Mouse (Mus musculus): ENCODE measurements at regions not wholly inside any gene's neighbourhood (a gene's known extent, or its start where the extent isn't known, plus 50 kb on each side); places are given as distances from the start of the nearest gene placed in this dataset.

- 85% methylated on average over 3 of the region's 3 CpGs for WGBS
- Histone ChIP-seq H3K27me3 (ENCODE audit: poor library complexity, severe bottlenecking) (no peaks in the 10 kb centered on the region), H3K4me3 (no peak overlapping the region), H3K9me3 (no peaks in the 10 kb centered on the region), H3K4me1 (peaks cover 29% of the 10 kb centered on the region), H3K27ac (no peak overlapping the region), H3K36me3 (replicated peaks) (no peaks in the 10 kb centered on the region)
- DNase-seq (ENCODE audit: extremely low spot score, low spot score) = no peak
Measured at GRCm38 (mm10) chr19:21140456-21140855, 131.6 kb upstream of the Zfand5 start.

- DNase-seq (ENCODE audit: extremely low spot score, low spot score) = no peak
- Histone ChIP-seq H3K4me1 (peaks cover 19% of the 10 kb centered on the region), H3K27ac (no peak overlapping the region)
Measured at GRCm38 (mm10) chr19:21138998-21139495, 133.0 kb upstream of the Zfand5 start.

GRCm38 (mm10) chr19:21136756-21137155, 135.3 kb upstream of the Zfand5 start:
- no peaks in the 10 kb centered on the region for H3K9me3 ChIP-seq
- no peaks in the 10 kb centered on the region for H3K27me3 ChIP-seq (ENCODE audit: poor library complexity, severe bottlenecking)
- peaks cover 12% of the 10 kb centered on the region for H3K4me1 ChIP-seq
- 84% methylated on average over 1 of the region's 1 CpGs for WGBS
- DNase-seq (ENCODE audit: extremely low spot score, low spot score) = no peak
- H3K27ac ChIP-seq = no peak overlapping the region
- no peaks in the 10 kb centered on the region for H3K36me3 ChIP-seq (replicated peaks)
- H3K4me3 ChIP-seq = no peak overlapping the region

More at GRCm38 (mm10) chr19:21138998-21139495, 133.0 kb upstream of the Zfand5 start:
- Histone ChIP-seq H3K9me3 (no peaks in the 10 kb centered on the region), H3K36me3 (replicated peaks) (no peaks in the 10 kb centered on the region), H3K4me3 (no peak overlapping the region), H3K27me3 (ENCODE audit: poor library complexity, severe bottlenecking) (no peaks in the 10 kb centered on the region)
- WGBS = 88% methylated on average over 8 of the region's 8 CpGs

- no peaks in the 10 kb centered on the region for H3K36me3 ChIP-seq (replicated peaks)
- DNase-seq (ENCODE audit: extremely low spot score, low spot score) = no peak
- no peak overlapping the region for H3K27ac ChIP-seq
- H3K4me3 ChIP-seq = no peak overlapping the region
- H3K27me3 ChIP-seq (ENCODE audit: poor library complexity, severe bottlenecking) = no peaks in the 10 kb centered on the region
- 62% methylated on average over 5 of the region's 5 CpGs for WGBS
- no peaks in the 10 kb centered on the region for H3K9me3 ChIP-seq
- H3K4me1 ChIP-seq = peaks cover 12% of the 10 kb centered on the region
Measured at GRCm38 (mm10) chr19:21135998-21136380, 136.1 kb upstream of the Zfand5 start.

GRCm38 (mm10) chr19:21135297-21135997, 136.6 kb upstream of the Zfand5 start:
- DNase-seq (ENCODE audit: extremely low spot score, low spot score) = no peak
- WGBS = 60% methylated on average over 6 of the region's 6 CpGs
- H3K4me3 ChIP-seq = no peak overlapping the region
- peaks cover 12% of the 10 kb centered on the region for H3K4me1 ChIP-seq
- no peaks in the 10 kb centered on the region for H3K27me3 ChIP-seq (ENCODE audit: poor library complexity, severe bottlenecking)
- H3K9me3 ChIP-seq = no peaks in the 10 kb centered on the region
- H3K36me3 ChIP-seq (replicated peaks) = no peaks in the 10 kb centered on the region
- no peak overlapping the region for H3K27ac ChIP-seq

- Histone ChIP-seq H3K4me3 (no peak overlapping the region), H3K27ac (no peak overlapping the region), H3K4me1 (no peaks in the 10 kb centered on the region; the same call in 1 of the 2 replicates), H3K27me3 (ENCODE audit: poor library complexity, severe bottlenecking) (no peaks in the 10 kb centered on the region), H3K9me3 (no peaks in the 10 kb centered on the region), H3K36me3 (replicated peaks) (no peaks in the 10 kb centered on the region)
- no peak for DNase-seq (ENCODE audit: extremely low spot score, low spot score)
- 91% methylated on average over 5 of the region's 5 CpGs for WGBS
Measured at GRCm38 (mm10) chr19:21129653-21130052, 142.4 kb upstream of the Zfand5 start.

DNA sequence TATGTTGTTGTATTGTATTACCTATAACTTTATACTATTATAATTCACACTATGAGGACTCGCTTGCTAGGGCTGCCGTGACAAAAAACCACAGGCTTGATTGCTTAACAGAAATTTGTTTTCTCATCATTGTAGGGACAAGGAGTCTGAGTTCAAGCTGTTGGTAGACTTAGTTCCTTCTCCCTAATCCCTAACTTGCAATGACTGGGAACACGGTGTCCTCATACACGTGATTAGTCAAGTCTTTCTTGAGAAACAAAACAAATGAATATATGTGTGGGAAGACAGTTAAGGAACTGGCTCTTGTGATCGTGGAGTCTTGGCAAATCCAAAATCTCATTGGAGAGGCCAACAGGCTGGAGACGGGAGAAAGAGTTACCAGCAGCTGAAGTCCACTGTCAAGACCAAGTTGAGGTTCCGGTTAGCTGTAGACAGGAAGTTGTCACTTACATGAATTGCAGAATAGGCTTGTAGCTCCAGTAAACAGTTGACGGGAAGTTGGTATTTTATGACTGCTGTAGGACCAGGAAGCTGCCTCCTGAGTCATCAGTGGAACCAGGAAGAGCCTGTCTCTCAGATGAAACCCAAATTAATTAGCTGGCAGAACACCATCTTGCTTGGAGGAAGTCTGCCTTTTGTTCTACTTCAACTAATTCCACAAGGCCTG, 144.9 kb upstream of the Zfand5 start:
- H3K4me1 ChIP-seq = no peaks in the 10 kb centered on the region; the same call in 1 of the 2 replicates
- WGBS = 90% methylated on average over 8 of the region's 8 CpGs
- no peak overlapping the region for H3K4me3 ChIP-seq
- no peaks in the 10 kb centered on the region for H3K27me3 ChIP-seq (ENCODE audit: poor library complexity, severe bottlenecking)
- DNase-seq (ENCODE audit: extremely low spot score, low spot score) = no peak
- no peaks in the 10 kb centered on the region for H3K9me3 ChIP-seq
- H3K27ac ChIP-seq = no peak overlapping the region
- no peaks in the 10 kb centered on the region for H3K36me3 ChIP-seq (replicated peaks)

- Histone ChIP-seq H3K27me3 (ENCODE audit: poor library complexity, severe bottlenecking) (no peaks in the 10 kb centered on the region), H3K4me1 (no peaks in the 10 kb centered on the region; the same call in 1 of the 2 replicates), H3K4me3 (no peak overlapping the region), H3K27ac (no peak overlapping the region), H3K9me3 (no peaks in the 10 kb centered on the region), H3K36me3 (replicated peaks) (no peaks in the 10 kb centered on the region)
- DNase-seq (ENCODE audit: extremely low spot score, low spot score) = no peak
- 91% methylated on average over 2 of the region's 2 CpGs for WGBS
Measured at GRCm38 (mm10) chr19:21126670-21127069, 145.4 kb upstream of the Zfand5 start.

GRCm38 (mm10) chr19:21119477-21119876, 152.6 kb upstream of the Zfand5 start:
- H3K4me1 ChIP-seq = no peaks in the 10 kb centered on the region

DNA sequence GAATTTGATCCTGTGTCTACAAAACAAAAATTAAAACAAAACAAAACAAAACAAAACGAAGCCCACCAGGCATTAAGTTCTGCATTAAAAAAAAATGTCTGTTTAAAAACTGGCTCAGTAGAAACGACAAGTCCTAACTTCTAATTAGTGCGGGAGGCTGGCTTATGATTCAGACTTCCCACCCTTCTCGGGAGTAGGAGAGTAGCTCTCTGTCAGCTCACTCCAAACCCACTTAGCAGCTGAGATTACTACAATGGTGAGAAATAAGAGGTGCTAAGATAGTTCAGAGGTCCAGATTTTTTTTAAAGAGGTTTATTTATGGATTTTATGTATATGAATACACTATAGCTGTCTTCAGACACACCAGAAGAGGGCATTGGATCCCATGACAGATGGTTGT, 153.3 kb upstream of the Zfand5 start:
- H3K27ac ChIP-seq = no peak overlapping the region
- DNase-seq (ENCODE audit: extremely low spot score, low spot score) = no peak
- H3K36me3 ChIP-seq (replicated peaks) = no peaks in the 10 kb centered on the region
- no peaks in the 10 kb centered on the region for H3K4me1 ChIP-seq
- 89% methylated on average over 4 of the region's 4 CpGs for WGBS
- H3K4me3 ChIP-seq = no peak overlapping the region
- H3K27me3 ChIP-seq (ENCODE audit: poor library complexity, severe bottlenecking) = no peaks in the 10 kb centered on the region
- no peaks in the 10 kb centered on the region for H3K9me3 ChIP-seq

More at GRCm38 (mm10) chr19:21119477-21119876, 152.6 kb upstream of the Zfand5 start:
- Histone ChIP-seq H3K27ac (no peak overlapping the region), H3K27me3 (ENCODE audit: poor library complexity, severe bottlenecking) (no peaks in the 10 kb centered on the region), H3K4me3 (no peak overlapping the region), H3K36me3 (replicated peaks) (no peaks in the 10 kb centered on the region), H3K9me3 (no peaks in the 10 kb centered on the region)
- 87% methylated on average over 6 of the region's 6 CpGs for WGBS
- DNase-seq (ENCODE audit: extremely low spot score, low spot score) = no peak

GRCm38 (mm10) chr19:21115693-21116092, 156.4 kb upstream of the Zfand5 start:
- H3K4me1 ChIP-seq = no peaks in the 10 kb centered on the region
- no peak for DNase-seq (ENCODE audit: extremely low spot score, low spot score)
- no peaks in the 10 kb centered on the region for H3K27me3 ChIP-seq (ENCODE audit: poor library complexity, severe bottlenecking)
- H3K9me3 ChIP-seq = no peaks in the 10 kb centered on the region
- no peak overlapping the region for H3K4me3 ChIP-seq
- 92% methylated on average over 2 of the region's 2 CpGs for WGBS
- no peak overlapping the region for H3K27ac ChIP-seq
- H3K36me3 ChIP-seq (replicated peaks) = no peaks in the 10 kb centered on the region

GRCm38 (mm10) chr19:21111836-21112235, 157.8 kb upstream of the Tmc1 start:
- H3K9me3 ChIP-seq = no peaks in the 10 kb centered on the region
- H3K4me1 ChIP-seq = no peaks in the 10 kb centered on the region
- H3K36me3 ChIP-seq (replicated peaks) = no peaks in the 10 kb centered on the region
- no peak overlapping the region for H3K27ac ChIP-seq
- 87% methylated on average over 5 of the region's 5 CpGs for WGBS
- DNase-seq (ENCODE audit: extremely low spot score, low spot score) = no peak
- H3K4me3 ChIP-seq = no peak overlapping the region
- no peaks in the 10 kb centered on the region for H3K27me3 ChIP-seq (ENCODE audit: poor library complexity, severe bottlenecking)

DNA sequence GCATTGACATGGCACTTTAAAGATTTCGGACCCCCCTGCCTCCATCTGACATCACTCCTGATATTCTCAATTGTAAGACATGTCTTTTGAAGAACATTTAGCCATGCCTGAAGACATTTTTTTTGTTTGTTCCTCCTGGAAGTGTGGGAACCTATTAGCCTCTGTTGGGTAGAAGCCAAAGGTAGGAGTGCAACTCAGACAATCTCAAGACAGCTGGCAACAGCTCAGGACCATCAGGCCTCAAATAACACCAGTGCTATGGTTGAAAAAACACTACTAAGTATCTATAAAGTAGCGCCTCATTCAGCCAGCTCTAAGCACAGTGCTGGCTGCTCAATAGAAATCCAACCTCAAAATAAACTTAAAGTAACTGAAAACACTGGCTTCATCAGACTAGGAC, 154.3 kb upstream of the Tmc1 start:
- Histone ChIP-seq H3K36me3 (replicated peaks) (no peaks in the 10 kb centered on the region), H3K27ac (no peak overlapping the region), H3K27me3 (ENCODE audit: poor library complexity, severe bottlenecking) (no peaks in the 10 kb centered on the region), H3K4me1 (no peaks in the 10 kb centered on the region; the same call in 1 of the 2 replicates), H3K4me3 (no peak overlapping the region), H3K9me3 (no peaks in the 10 kb centered on the region)
- no peak for DNase-seq (ENCODE audit: extremely low spot score, low spot score)
- WGBS = 92% methylated on average over 2 of the region's 2 CpGs

Measured in forebrain, embryonic 10.5 days (tissue).